Mouse (Mus musculus) CH12.LX (cell line): ENCODE results near the gene Chit1. TPM values are rescaled to one million over a fixed set of nuclear protein-coding genes. Genes with fewer than 3 reads are reported as not detected.

ENCODE experiments used
- DNase-seq: peaks from one replicate; pipeline ENCODE4 v3.0.0-alpha.2; 2013; ENCODE audit errors: extremely low read depth
- H3K27ac ChIP-seq: 2 replicates; pipeline ENCODE4 v1.5.1; 2012; ENCODE audit warnings: low read depth, mild to moderate bottlenecking, control low read depth, moderate library complexity; ENCODE audit not compliant: insufficient read depth
- H3K27me3 ChIP-seq: replicated peaks from 2 replicates; pipeline ENCODE3; 2012; ENCODE audit warnings: inconsistent platforms
- H3K36me3 ChIP-seq, 2 experiments: replicated peaks in 1 of 2; 2 replicates each; pipeline versions ENCODE3 to v1.6.1; 2012; ENCODE audit warnings: inconsistent platforms in 1 of 2, low read length in 1 of 2, mild to moderate bottlenecking in 1 of 2, mixed read lengths in 1 of 2, moderate library complexity in 1 of 2; ENCODE audit not compliant: control insufficient read depth in 1 of 2, insufficient read depth in 1 of 2
- H3K4me1 ChIP-seq, 2 experiments: 2 replicates each; pipeline ENCODE4 v1.6.1; 2012; ENCODE audit warnings: inconsistent platforms in 1 of 2, moderate library complexity in 1 of 2; ENCODE audit not compliant: insufficient read depth in 2 of 2, control insufficient read depth in 1 of 2
- H3K4me2 ChIP-seq: 2 replicates; pipeline ENCODE4 v1.6.1; 2012; ENCODE audit warnings: low read depth, mild to moderate bottlenecking, control low read depth; ENCODE audit not compliant: poor library complexity, insufficient read depth, severe bottlenecking
- H3K4me3 ChIP-seq, 3 experiments: fragments of 150-350 bp in 1 of 3; sonication (generic) in 1 of 3; replicated peaks in 1 of 3; 2 replicates each; pipeline versions ENCODE3 to v1.5.1; 2011 to 2012; ENCODE audit warnings: low read depth in 2 of 3, low read length in 2 of 3, mild to moderate bottlenecking in 2 of 3, moderate library complexity in 2 of 3, control low read depth in 1 of 3, improper control_type of control experiment in 1 of 3, inconsistent platforms in 1 of 3, mixed read lengths in 1 of 3; ENCODE audit not compliant: poor library complexity in 1 of 3
- H3K79me2 ChIP-seq: replicated peaks from 2 replicates; pipeline ENCODE4 v1.6.1; 2012; ENCODE audit warnings: mild to moderate bottlenecking, moderate library complexity; ENCODE audit not compliant: control insufficient read depth, poor library complexity, insufficient read depth, severe bottlenecking; ENCODE audit errors: extremely low read depth
- H3K9ac ChIP-seq: 2 replicates; pipeline ENCODE4 v1.6.1; 2012; ENCODE audit warnings: low read depth, mild to moderate bottlenecking, control low read depth, moderate library complexity; ENCODE audit not compliant: insufficient read depth
- H3K9me3 ChIP-seq: replicated peaks from 2 replicates; pipeline ENCODE3; 2012; ENCODE audit warnings: low read length, inconsistent platforms, mixed read lengths
- BHLHE40 ChIP-seq: IDR thresholded peaks from 2 replicates; pipeline ENCODE4 v1.6.1; 2011; ENCODE audit warnings: mild to moderate bottlenecking, low read depth, low read length, improper control_type of control experiment
- E2F4 ChIP-seq: IDR thresholded peaks from 2 replicates; pipeline ENCODE4 v1.6.1; 2011; ENCODE audit warnings: low read depth, low read length, improper control_type of control experiment; ENCODE audit not compliant: insufficient replicate concordance
- EP300 ChIP-seq: IDR thresholded peaks from 2 replicates; pipeline ENCODE4 v1.6.1; 2011; ENCODE audit warnings: low read length, improper control_type of control experiment
- ETS1 ChIP-seq: conservative IDR thresholded peaks from 2 replicates; pipeline ENCODE4 v1.6.1; 2012; ENCODE audit warnings: low read depth, mild to moderate bottlenecking, inconsistent platforms, low read length, improper control_type of control experiment, moderate library complexity
- HCFC1 ChIP-seq: IDR thresholded peaks from 2 replicates; pipeline ENCODE4 v1.6.1; 2012; ENCODE audit warnings: low read depth, mild to moderate bottlenecking, inconsistent platforms, low read length, improper control_type of control experiment
- JUN ChIP-seq: IDR thresholded peaks from 2 replicates; pipeline ENCODE4 v1.6.1; 2011; ENCODE audit warnings: low read depth, mild to moderate bottlenecking, low read length, improper control_type of control experiment, moderate library complexity; ENCODE audit not compliant: insufficient read depth
- KAT2A ChIP-seq: IDR thresholded peaks from 2 replicates; pipeline ENCODE4 v1.6.1; 2012; ENCODE audit warnings: low read length, improper control_type of control experiment, inconsistent platforms; ENCODE audit not compliant: insufficient replicate concordance
- MAFK ChIP-seq: IDR thresholded peaks from 2 replicates; pipeline ENCODE4 v1.6.1; 2011; ENCODE audit warnings: low read length, improper control_type of control experiment; ENCODE audit not compliant: insufficient replicate concordance
- MAX ChIP-seq: IDR thresholded peaks from 2 replicates; pipeline ENCODE4 v1.6.1; 2011; ENCODE audit warnings: low read length, improper control_type of control experiment
- MYC ChIP-seq: IDR thresholded peaks from 2 replicates; pipeline ENCODE4 v1.6.1; 2011; ENCODE audit warnings: low read depth, mild to moderate bottlenecking, improper control_type of control experiment, low read length
- POLR2AphosphoS2 ChIP-seq: IDR thresholded peaks from 2 replicates; pipeline ENCODE4 v1.6.1; 2011; ENCODE audit warnings: low read depth, low read length, improper control_type of control experiment
- RCOR1 ChIP-seq: conservative IDR thresholded peaks from 2 replicates; pipeline ENCODE4 v1.6.1; 2012; ENCODE audit warnings: low read depth, mild to moderate bottlenecking, inconsistent platforms, low read length, improper control_type of control experiment
- SIN3A ChIP-seq: IDR thresholded peaks from 2 replicates; pipeline ENCODE4 v1.6.1; 2012; ENCODE audit warnings: low read length, improper control_type of control experiment, inconsistent platforms
- SMC3 ChIP-seq: IDR thresholded peaks from 2 replicates; pipeline ENCODE4 v1.6.1; 2011; ENCODE audit warnings: low read depth, low read length, improper control_type of control experiment
- TBP ChIP-seq: conservative IDR thresholded peaks from 2 replicates; pipeline ENCODE4 v1.6.1; 2011; ENCODE audit warnings: low read depth, low read length, improper control_type of control experiment
- UBTF ChIP-seq: IDR thresholded peaks from 2 replicates; pipeline ENCODE4 v1.6.1; 2012; ENCODE audit warnings: low read depth, mild to moderate bottlenecking, inconsistent platforms, low read length, improper control_type of control experiment, moderate library complexity
- ZMIZ1 ChIP-seq: IDR thresholded peaks from 2 replicates; pipeline ENCODE4 v1.6.1; 2012; ENCODE audit warnings: low read depth, mild to moderate bottlenecking, inconsistent platforms, low read length, improper control_type of control experiment
- ZNF384 ChIP-seq: IDR thresholded peaks from 2 replicates; pipeline ENCODE4 v1.6.1; 2012; ENCODE audit warnings: low read depth, low read length, improper control_type of control experiment, inconsistent platforms
- dilution Hi-C: fragments of 300-500 bp; cut with MboI; formaldehyde crosslinking; loops from 2 replicates; pipeline ENCODE4 v1.14.3; 2020; ENCODE audit warnings: low sequenced_read_pairs; ENCODE audit not compliant: extremely low pct_unique_long_range_greater_than_20kb, extremely low pct_ligation_motif_present
- in situ Hi-C: fragments of 300-500 bp; cut with MboI; formaldehyde crosslinking; loops from 3 replicates; pipeline ENCODE4 v1.14.3; 2019; ENCODE audit warnings: low sequenced_read_pairs, low pct_ligation_motif_present, low pct_unique_long_range_greater_than_20kb, mixed read lengths
- polyA plus RNA-seq: library from polyadenylated mRNA; unstranded; fragments of >175 nt; gene quantifications from 2 replicates; pipeline ENCODE4 v1.2.1, GENCODE M21; 2012; ENCODE audit warnings: low read depth; ENCODE audit not compliant: insufficient read length
- total RNA-seq, 2 experiments: library from RNA; depleted of rRNA; stranded (reverse); fragments of 300-350 nt in 1 of 2; fragments of >200 nt in 1 of 2; gene quantifications; 2 replicates each; pipeline ENCODE4 v1.2.3; 2012 to 2014

Chit1 gene
- total and polyA plus RNA-seq, 3 experiments: 0.25 to 0.47 (median 0.36) TPM

- in situ Hi-C loops (no loop called here), dilution Hi-C loops (no loop called here)
- no peak overlapping the region for H3K27ac ChIP-seq
- H3K9ac ChIP-seq: no peak overlapping the region
- H3K27me3 ChIP-seq: no peaks in the 10 kb centered on the region
- peaks cover 10% of the 10 kb centered on the region for H3K9me3 ChIP-seq
- no peak overlapping the region for H3K4me3 ChIP-seq
- no peaks in the 10 kb centered on the region for H3K79me2 ChIP-seq
- peaks cover 0 to 24% of the 10 kb centered on the region in 2 experiments; a peak in 2 of 4 replicates for H3K4me1 ChIP-seq
- no peak overlapping the region for H3K4me2 ChIP-seq
- DNase-seq: no peak
- no peaks in the 10 kb centered on the region for H3K36me3 ChIP-seq
- TF ChIP-seq JUN (no peak), MAFK (no peak), EP300 (no peak), MAX (no peak), HCFC1 (no peak), ETS1 (no peak), ZMIZ1 (no peak), POLR2AphosphoS2 (no peak), MYC (no peak), SIN3A (no peak), E2F4 (no peak), UBTF (no peak), KAT2A (no peak)
- TF ChIP-seq, all 38 proteins: peak for 0
Measured at GRCm38 (mm10) chr1:134173081-134173480, 62.0 kb downstream of the Chit1 start.

- in situ Hi-C loops (no loop called here), dilution Hi-C loops (no loop called here)
- no peaks in the 10 kb centered on the region for H3K27me3 ChIP-seq
- no peak for DNase-seq
- TF ChIP-seq BHLHE40: no peak
- TF ChIP-seq MYC: no peak
- TF ChIP-seq HCFC1: no peak
- TF ChIP-seq TBP: no peak
- TF ChIP-seq ZNF384: no peak
- no peak for TF ChIP-seq SMC3
- no peak for TF ChIP-seq ETS1
- no peak for TF ChIP-seq RCOR1
- H3K27ac ChIP-seq: no peak overlapping the region
- H3K9ac ChIP-seq: no peak overlapping the region
- no peaks in the 10 kb centered on the region for H3K36me3 ChIP-seq
- no peaks in the 10 kb centered on the region for H3K9me3 ChIP-seq
- no peak overlapping the region for H3K4me3 ChIP-seq
- peaks cover 0 to 39% of the 10 kb centered on the region in 2 experiments; a peak in 2 of 4 replicates for H3K4me1 ChIP-seq
- H3K79me2 ChIP-seq: no peaks in the 10 kb centered on the region
- H3K4me2 ChIP-seq: no peak overlapping the region
Measured at GRCm38 (mm10) chr1:134177976-134178375, 66.9 kb downstream of the Chit1 start.
